Mouse (Mus musculus) CH12.LX (cell line): ENCODE measurements around the gene Il2ra. TPM values are rescaled to one million over a fixed set of nuclear protein-coding genes. Genes with fewer than 3 reads are reported as not detected.

ENCODE experiments used
- DNase-seq: peaks from one replicate; pipeline ENCODE4 v3.0.0-alpha.2; 2013; ENCODE audit errors: extremely low read depth
- H3K27ac ChIP-seq: 2 replicates; pipeline ENCODE4 v1.5.1; 2012; ENCODE audit warnings: low read depth, mild to moderate bottlenecking, control low read depth, moderate library complexity; ENCODE audit not compliant: insufficient read depth
- H3K27me3 ChIP-seq: replicated peaks from 2 replicates; pipeline ENCODE3; 2012; ENCODE audit warnings: inconsistent platforms
- H3K36me3 ChIP-seq, 2 experiments: replicated peaks in 1 of 2; 2 replicates each; pipeline versions ENCODE3 to v1.6.1; 2012; ENCODE audit warnings: inconsistent platforms in 1 of 2, low read length in 1 of 2, mild to moderate bottlenecking in 1 of 2, mixed read lengths in 1 of 2, moderate library complexity in 1 of 2; ENCODE audit not compliant: control insufficient read depth in 1 of 2, insufficient read depth in 1 of 2
- H3K4me1 ChIP-seq, 2 experiments: 2 replicates each; pipeline ENCODE4 v1.6.1; 2012; ENCODE audit warnings: inconsistent platforms in 1 of 2, moderate library complexity in 1 of 2; ENCODE audit not compliant: insufficient read depth in 2 of 2, control insufficient read depth in 1 of 2
- H3K4me2 ChIP-seq: 2 replicates; pipeline ENCODE4 v1.6.1; 2012; ENCODE audit warnings: low read depth, mild to moderate bottlenecking, control low read depth; ENCODE audit not compliant: poor library complexity, insufficient read depth, severe bottlenecking
- H3K4me3 ChIP-seq, 3 experiments: fragments of 150-350 bp in 1 of 3; sonication (generic) in 1 of 3; replicated peaks in 1 of 3; 2 replicates each; pipeline versions ENCODE3 to v1.5.1; 2011 to 2012; ENCODE audit warnings: low read depth in 2 of 3, low read length in 2 of 3, mild to moderate bottlenecking in 2 of 3, moderate library complexity in 2 of 3, control low read depth in 1 of 3, improper control_type of control experiment in 1 of 3, inconsistent platforms in 1 of 3, mixed read lengths in 1 of 3; ENCODE audit not compliant: poor library complexity in 1 of 3
- H3K79me2 ChIP-seq: replicated peaks from 2 replicates; pipeline ENCODE4 v1.6.1; 2012; ENCODE audit warnings: mild to moderate bottlenecking, moderate library complexity; ENCODE audit not compliant: control insufficient read depth, poor library complexity, insufficient read depth, severe bottlenecking; ENCODE audit errors: extremely low read depth
- H3K9ac ChIP-seq: 2 replicates; pipeline ENCODE4 v1.6.1; 2012; ENCODE audit warnings: low read depth, mild to moderate bottlenecking, control low read depth, moderate library complexity; ENCODE audit not compliant: insufficient read depth
- H3K9me3 ChIP-seq: replicated peaks from 2 replicates; pipeline ENCODE3; 2012; ENCODE audit warnings: low read length, inconsistent platforms, mixed read lengths
- BHLHE40 ChIP-seq: IDR thresholded peaks from 2 replicates; pipeline ENCODE4 v1.6.1; 2011; ENCODE audit warnings: mild to moderate bottlenecking, low read depth, low read length, improper control_type of control experiment
- CHD1 ChIP-seq: IDR thresholded peaks from 2 replicates; pipeline ENCODE4 v1.6.1; 2012; ENCODE audit warnings: low read depth, low read length, improper control_type of control experiment, inconsistent platforms
- CTCF ChIP-seq, 2 experiments: IDR thresholded peaks in 1 of 2; conservative IDR thresholded peaks in 1 of 2; 2 replicates each; pipeline ENCODE4 v1.5.1; 2011 to 2012; ENCODE audit warnings: low read depth in 2 of 2, low read length in 2 of 2, improper control_type of control experiment in 1 of 2, inconsistent platforms in 1 of 2, mild to moderate bottlenecking in 1 of 2, moderate library complexity in 1 of 2
- E2F4 ChIP-seq: IDR thresholded peaks from 2 replicates; pipeline ENCODE4 v1.6.1; 2011; ENCODE audit warnings: low read depth, low read length, improper control_type of control experiment; ENCODE audit not compliant: insufficient replicate concordance
- ELF1 ChIP-seq: IDR thresholded peaks from 2 replicates; pipeline ENCODE4 v1.6.1; 2014; ENCODE audit warnings: low read depth, mild to moderate bottlenecking, inconsistent platforms, low read length, improper control_type of control experiment
- EP300 ChIP-seq: IDR thresholded peaks from 2 replicates; pipeline ENCODE4 v1.6.1; 2011; ENCODE audit warnings: low read length, improper control_type of control experiment
- HCFC1 ChIP-seq: IDR thresholded peaks from 2 replicates; pipeline ENCODE4 v1.6.1; 2012; ENCODE audit warnings: low read depth, mild to moderate bottlenecking, inconsistent platforms, low read length, improper control_type of control experiment
- IRF4 ChIP-seq: IDR thresholded peaks from 2 replicates; pipeline ENCODE4 v1.6.1; 2014; ENCODE audit warnings: low read depth, mild to moderate bottlenecking, inconsistent platforms, low read length, improper control_type of control experiment
- JUN ChIP-seq: IDR thresholded peaks from 2 replicates; pipeline ENCODE4 v1.6.1; 2011; ENCODE audit warnings: low read depth, mild to moderate bottlenecking, low read length, improper control_type of control experiment, moderate library complexity; ENCODE audit not compliant: insufficient read depth
- JUND ChIP-seq: conservative IDR thresholded peaks from 2 replicates; pipeline ENCODE4 v1.6.1; 2011; ENCODE audit warnings: low read depth, low read length, improper control_type of control experiment
- KAT2A ChIP-seq: IDR thresholded peaks from 2 replicates; pipeline ENCODE4 v1.6.1; 2012; ENCODE audit warnings: low read length, improper control_type of control experiment, inconsistent platforms; ENCODE audit not compliant: insufficient replicate concordance
- MAFK ChIP-seq: IDR thresholded peaks from 2 replicates; pipeline ENCODE4 v1.6.1; 2011; ENCODE audit warnings: low read length, improper control_type of control experiment; ENCODE audit not compliant: insufficient replicate concordance
- MAX ChIP-seq: IDR thresholded peaks from 2 replicates; pipeline ENCODE4 v1.6.1; 2011; ENCODE audit warnings: low read length, improper control_type of control experiment
- MEF2A ChIP-seq: IDR thresholded peaks from 2 replicates; pipeline ENCODE4 v1.6.1; 2014; ENCODE audit warnings: low read depth, mild to moderate bottlenecking, inconsistent platforms, low read length, improper control_type of control experiment, borderline replicate concordance
- MXI1 ChIP-seq: IDR thresholded peaks from 2 replicates; pipeline ENCODE4 v1.6.1; 2011; ENCODE audit warnings: mild to moderate bottlenecking, low read depth, low read length, improper control_type of control experiment
- POLR2A ChIP-seq: IDR thresholded peaks from 2 replicates; pipeline ENCODE4 v1.6.1; 2011; ENCODE audit warnings: low read depth, mild to moderate bottlenecking, improper control_type of control experiment, low read length
- POLR2AphosphoS2 ChIP-seq: IDR thresholded peaks from 2 replicates; pipeline ENCODE4 v1.6.1; 2011; ENCODE audit warnings: low read depth, low read length, improper control_type of control experiment
- RAD21 ChIP-seq: IDR thresholded peaks from 2 replicates; pipeline ENCODE4 v1.6.1; 2011; ENCODE audit warnings: low read depth, mild to moderate bottlenecking, low read length, improper control_type of control experiment, moderate library complexity
- TBP ChIP-seq: conservative IDR thresholded peaks from 2 replicates; pipeline ENCODE4 v1.6.1; 2011; ENCODE audit warnings: low read depth, low read length, improper control_type of control experiment
- TCF12 ChIP-seq: IDR thresholded peaks from 2 replicates; pipeline ENCODE4 v1.6.1; 2014; ENCODE audit warnings: low read depth, mild to moderate bottlenecking, inconsistent platforms, low read length, improper control_type of control experiment
- UBTF ChIP-seq: IDR thresholded peaks from 2 replicates; pipeline ENCODE4 v1.6.1; 2012; ENCODE audit warnings: low read depth, mild to moderate bottlenecking, inconsistent platforms, low read length, improper control_type of control experiment, moderate library complexity
- ZC3H11A ChIP-seq: IDR thresholded peaks from 2 replicates; pipeline ENCODE4 v1.6.1; 2012; ENCODE audit warnings: low read depth, mild to moderate bottlenecking, inconsistent platforms, low read length, improper control_type of control experiment
- ZKSCAN1 ChIP-seq: IDR thresholded peaks from 2 replicates; pipeline ENCODE4 v1.6.1; 2012; ENCODE audit warnings: low read depth, inconsistent platforms, low read length, improper control_type of control experiment, borderline replicate concordance
- ZMIZ1 ChIP-seq: IDR thresholded peaks from 2 replicates; pipeline ENCODE4 v1.6.1; 2012; ENCODE audit warnings: low read depth, mild to moderate bottlenecking, inconsistent platforms, low read length, improper control_type of control experiment
- ZNF384 ChIP-seq: IDR thresholded peaks from 2 replicates; pipeline ENCODE4 v1.6.1; 2012; ENCODE audit warnings: low read depth, low read length, improper control_type of control experiment, inconsistent platforms
- dilution Hi-C: fragments of 300-500 bp; cut with MboI; formaldehyde crosslinking; loops from 2 replicates; pipeline ENCODE4 v1.14.3; 2020; ENCODE audit warnings: low sequenced_read_pairs; ENCODE audit not compliant: extremely low pct_unique_long_range_greater_than_20kb, extremely low pct_ligation_motif_present
- in situ Hi-C: fragments of 300-500 bp; cut with MboI; formaldehyde crosslinking; loops from 3 replicates; pipeline ENCODE4 v1.14.3; 2019; ENCODE audit warnings: low sequenced_read_pairs, low pct_ligation_motif_present, low pct_unique_long_range_greater_than_20kb, mixed read lengths
- polyA plus RNA-seq: library from polyadenylated mRNA; unstranded; fragments of >175 nt; gene quantifications from 2 replicates; pipeline ENCODE4 v1.2.1, GENCODE M21; 2012; ENCODE audit warnings: low read depth; ENCODE audit not compliant: insufficient read length
- total RNA-seq, 2 experiments: library from RNA; depleted of rRNA; stranded (reverse); fragments of 300-350 nt in 1 of 2; fragments of >200 nt in 1 of 2; gene quantifications; 2 replicates each; pipeline ENCODE4 v1.2.3; 2012 to 2014

The Il2ra gene
- total and polyA plus RNA-seq, 3 experiments = 6.0 to 8.8 (median 6.3) TPM

- TF ChIP-seq ZMIZ1 = no peak
- TF ChIP-seq ELF1 = no peak
- TF ChIP-seq JUN = no peak
- no peak for TF ChIP-seq IRF4
- no peak for TF ChIP-seq E2F4
- no peak for TF ChIP-seq MAX
- TF ChIP-seq EP300 = no peak
- TF ChIP-seq JUND = no peak
- TF ChIP-seq KAT2A = no peak
- no peak for TF ChIP-seq POLR2AphosphoS2
- no peak for TF ChIP-seq MAFK
- TF ChIP-seq ZNF384 = no peak
- no peak for TF ChIP-seq POLR2A
- TF ChIP-seq RAD21 = no peak
- TF ChIP-seq MEF2A = no peak
- TF ChIP-seq HCFC1 = no peak
- TF ChIP-seq BHLHE40 = no peak
- no peak for TF ChIP-seq UBTF
- H3K79me2 ChIP-seq = no peaks in the 10 kb centered on the region; the same call in 1 of the 2 replicates
- H3K9ac ChIP-seq = no peak overlapping the region
- peaks cover 0 to 26% of the 10 kb centered on the region in 2 experiments; a peak in 2 of 4 replicates for H3K4me1 ChIP-seq
- H3K4me3 ChIP-seq = no peak overlapping the region
- in situ Hi-C loops = loop anchor here (25.0 kb wide), 1 partner anchor 377 kb away; no protein-coding TSS in a partner anchor
- DNase-seq = no peak
- peaks cover 13 to 57% of the 10 kb centered on the region in 2 experiments for H3K36me3 ChIP-seq
- dilution Hi-C loops = no loop called here
- H3K27me3 ChIP-seq = no peaks in the 10 kb centered on the region
- H3K4me2 ChIP-seq = no peak overlapping the region
- H3K9me3 ChIP-seq = no peaks in the 10 kb centered on the region
- no peak overlapping the region for H3K27ac ChIP-seq
Measured at GRCm38 (mm10) chr2:11714535-11714934, 71.9 kb downstream of the Il2ra start.

GRCm38 (mm10) chr2:11718573-11718972 is 76.0 kb downstream of the Il2ra start:
- Histone ChIP-seq H3K4me2 (no peak overlapping the region), H3K27me3 (no peaks in the 10 kb centered on the region), H3K4me1 (peaks cover 0 to 9% of the 10 kb centered on the region in 2 experiments; a peak in 2 of 4 replicates), H3K36me3 (peaks cover 36 to 80% of the 10 kb centered on the region in 2 experiments), H3K9ac (no peak overlapping the region)
- TF ChIP-seq POLR2A = no peak
- no peak for TF ChIP-seq EP300
- TF ChIP-seq TCF12 = no peak
- no peak for TF ChIP-seq CHD1
- TF ChIP-seq TBP = no peak
- no peak for TF ChIP-seq MAX
- TF ChIP-seq ZKSCAN1 = no peak
- TF ChIP-seq ZC3H11A = no peak
- no peak for TF ChIP-seq POLR2AphosphoS2
- no peak for TF ChIP-seq CTCF (conservative IDR thresholded peaks at IDR 0.05 in 1 of 2, IDR thresholded peaks at IDR 0.05 in 1 of 2; ENCODE audit: low read depth in 2 of 2, low read length in 2 of 2)
- no peak for TF ChIP-seq BHLHE40
- no peak for TF ChIP-seq MXI1
- no peak for TF ChIP-seq HCFC1
- TF ChIP-seq MAFK = no peak
- no peak for TF ChIP-seq ZNF384
- TF ChIP-seq, all 38 proteins: peak for 0
- H3K4me3 ChIP-seq = no peak overlapping the region
- dilution Hi-C loops (no loop called here), in situ Hi-C loops (loop anchor here (25.0 kb wide), 1 partner anchor 381 kb away; no protein-coding TSS in a partner anchor)
- H3K79me2 ChIP-seq = no peaks in the 10 kb centered on the region; the same call in 1 of the 2 replicates
- no peak overlapping the region for H3K27ac ChIP-seq
- no peak for DNase-seq
- H3K9me3 ChIP-seq = no peaks in the 10 kb centered on the region
